Mouse (Mus musculus) regulatory T cell (primary cell): ENCODE data around the gene Stag3.

ENCODE experiments used
- in situ Hi-C: fragments of 300-600 bp; cut with MboI, MseI; formaldehyde crosslinking; loops from one replicate; pipeline ENCODE4 v1.15.1; 2025; ENCODE audit warnings: high pct_unique_total_duplicates

Stag3 gene

GRCm38 (mm10) chr5:138279585-138280424 is at the start of gene Stag3, which contains the start of the genes Gm43720 and Gpc2:
TSS of gene Stag3 (plus strand) at chr5:138280240.
TSS of gene Gm43720 (minus strand) at chr5:138279958.
TSS of gene Gpc2 (minus strand) at chr5:138280005.
- in situ Hi-C loops = no loop called here

- in situ Hi-C loops = no loop called here
These were observed 46.3 kb upstream of the Stag3 start for GRCm38 (mm10) chr5:138233778-138234177.

GRCm38 (mm10) chr5:138234224-138234623 is 45.8 kb upstream of the Stag3 start:
- in situ Hi-C loops = no loop called here

- in situ Hi-C loops = loop anchor here (10.0 kb wide), 1 partner anchor 893 kb away; no protein-coding TSS in a partner anchor
These were observed 38.5 kb upstream of the Stag3 start for GRCm38 (mm10) chr5:138241511-138241910.

- in situ Hi-C loops = no loop called here
These were observed 28.9 kb upstream of the Stag3 start for GRCm38 (mm10) chr5:138251144-138251543.

GRCm38 (mm10) chr5:138253061-138253460 is 27.0 kb upstream of the Stag3 start:
- in situ Hi-C loops = no loop called here

- in situ Hi-C loops = no loop called here
These were observed 24.5 kb upstream of the Stag3 start, which contains the start of gene Lamtor4 for GRCm38 (mm10) chr5:138255353-138256093. TSS of gene Lamtor4 (plus strand) at chr5:138255482.

GRCm38 (mm10) chr5:138256094-138256467 is 24.0 kb upstream of the Stag3 start:
- in situ Hi-C loops = no loop called here

GRCm38 (mm10) chr5:138256966-138257584 is 23.0 kb upstream of the Stag3 start:
- in situ Hi-C loops = no loop called here

- in situ Hi-C loops = no loop called here
These were observed 22.5 kb upstream of the Stag3 start for GRCm38 (mm10) chr5:138257585-138257978.

- in situ Hi-C loops = no loop called here
These were observed 22.0 kb upstream of the Stag3 start for GRCm38 (mm10) chr5:138258078-138258477.

GRCm38 (mm10) chr5:138258542-138258941 is 21.5 kb upstream of the Stag3 start:
- in situ Hi-C loops = no loop called here

- in situ Hi-C loops = no loop called here
These were observed 21.0 kb upstream of the Stag3 start for GRCm38 (mm10) chr5:138258993-138259392.

- in situ Hi-C loops = loop anchor here (10.0 kb wide), 1 partner anchor 1515 kb away; the partner anchor contains the start of gene Ints1
These were observed 20.0 kb upstream of the Stag3 start for GRCm38 (mm10) chr5:138260051-138260450.

GRCm38 (mm10) chr5:138260834-138261233 is 19.2 kb upstream of the Stag3 start:
- in situ Hi-C loops = loop anchor here (10.0 kb wide), 1 partner anchor 1514 kb away; the partner anchor contains the start of gene Ints1

- in situ Hi-C loops = loop anchor here (10.0 kb wide), 1 partner anchor 1513 kb away; the partner anchor contains the start of gene Ints1
These were observed 18.0 kb upstream of the Stag3 start for GRCm38 (mm10) chr5:138262001-138262400.

GRCm38 (mm10) chr5:138262582-138263240 is 17.3 kb upstream of the Stag3 start:
- in situ Hi-C loops = loop anchor here (10.0 kb wide), 1 partner anchor 1512 kb away; the partner anchor contains the start of gene Ints1

- in situ Hi-C loops = loop anchor here (10.0 kb wide), 1 partner anchor 1511 kb away; the partner anchor contains the start of gene Ints1
These were observed 16.5 kb upstream of the Stag3 start, which contains the start of gene BC037034 for GRCm38 (mm10) chr5:138263260-138264206. TSS of gene BC037034 (minus strand) at chr5:138264033.

GRCm38 (mm10) chr5:138264207-138264578 is 15.8 kb upstream of the Stag3 start:
- in situ Hi-C loops = loop anchor here (10.0 kb wide), 1 partner anchor 1511 kb away; the partner anchor contains the start of gene Ints1

GRCm38 (mm10) chr5:138265712-138266111 is 14.3 kb upstream of the Stag3 start:
- in situ Hi-C loops = loop anchor here (10.0 kb wide), 1 partner anchor 1509 kb away; the partner anchor contains the start of gene Ints1
